Mouse (Mus musculus) testis, postnatal 14 days (tissue): Measurements from ENCODE around the gene Apbb2.
A peak's percentile ranks its signal among the peaks of the same experiment; 100 is the strongest.

Experiments
- DNase-seq: peaks from one replicate; pipeline ENCODE4 v3.0.0; 2021; ENCODE audit warnings: low spot score

The Apbb2 gene

DNA sequence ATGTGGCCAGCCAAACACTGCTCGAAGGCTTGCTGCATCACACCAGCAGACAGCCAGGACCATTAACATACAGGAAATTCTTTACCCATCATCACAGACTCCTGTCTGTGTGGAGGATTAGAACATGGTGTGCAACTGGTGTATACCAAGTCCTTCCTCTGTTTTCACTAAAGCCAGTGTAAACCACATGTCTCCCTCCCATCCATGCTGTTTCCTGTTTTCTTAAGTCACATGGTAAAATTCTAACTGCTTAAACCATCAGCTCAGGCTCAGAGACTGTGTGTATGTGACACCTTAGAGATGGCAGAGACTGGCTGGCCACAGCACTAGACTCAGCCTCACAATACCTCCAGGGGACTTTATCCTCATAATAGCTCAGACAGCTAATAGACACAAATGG lies 236.5 kb downstream of the Apbb2 start:
- no peak for DNase-seq

DNA sequence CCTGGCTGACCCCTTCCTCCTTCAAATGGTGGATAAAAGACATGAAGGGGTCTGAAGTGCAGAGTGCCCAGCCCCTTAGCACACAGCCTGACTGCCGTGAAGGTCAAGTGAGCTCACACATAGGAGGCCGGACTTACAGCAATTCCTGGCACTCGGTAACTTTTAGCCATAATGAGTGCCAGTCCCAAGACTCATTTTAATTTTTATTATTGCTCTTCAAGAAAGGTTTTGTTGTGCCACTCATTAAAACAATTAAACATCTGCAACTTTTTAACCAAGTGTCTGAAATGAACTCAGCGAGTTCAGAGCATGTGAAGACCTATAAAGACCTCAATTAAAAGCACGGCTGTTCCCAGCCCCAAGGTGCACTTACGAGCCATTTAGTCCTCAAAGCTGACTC lies 239.6 kb downstream of the Apbb2 start:
- no peak for DNase-seq

DNA sequence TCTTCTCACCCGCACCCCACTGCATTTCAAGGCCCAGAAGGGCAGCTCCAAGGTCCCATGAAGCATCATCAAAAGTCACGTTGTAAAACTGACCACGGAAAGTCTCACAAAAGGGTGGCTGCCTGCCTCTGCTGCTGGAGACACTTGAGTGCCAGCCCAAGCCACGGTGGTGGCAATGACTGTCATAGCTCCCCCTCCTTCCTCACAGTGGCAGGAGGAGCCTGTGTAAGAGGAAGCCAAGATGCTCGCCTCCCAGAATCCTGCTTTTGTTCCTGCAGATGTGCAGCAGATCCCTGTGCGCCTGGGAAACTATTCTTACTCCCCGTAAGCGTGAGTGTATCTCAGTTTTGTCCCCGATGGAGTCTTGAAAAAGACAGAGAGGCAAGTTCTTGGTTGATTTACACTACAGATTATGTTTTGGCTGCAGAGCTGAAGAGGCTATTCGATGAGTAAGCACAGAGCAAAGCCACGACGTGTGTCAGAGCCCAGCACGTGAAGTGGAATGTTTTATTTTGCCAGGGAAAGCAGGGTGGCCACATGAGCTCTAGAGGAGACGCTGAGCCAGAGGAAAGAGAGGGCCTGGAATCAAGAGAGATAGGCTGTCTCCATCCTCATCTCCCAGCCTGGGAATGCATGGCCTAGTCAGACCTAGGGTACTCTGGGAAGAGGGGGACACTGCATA lies 241.9 kb downstream of the Apbb2 start:
- DNase-seq = no peak

DNA sequence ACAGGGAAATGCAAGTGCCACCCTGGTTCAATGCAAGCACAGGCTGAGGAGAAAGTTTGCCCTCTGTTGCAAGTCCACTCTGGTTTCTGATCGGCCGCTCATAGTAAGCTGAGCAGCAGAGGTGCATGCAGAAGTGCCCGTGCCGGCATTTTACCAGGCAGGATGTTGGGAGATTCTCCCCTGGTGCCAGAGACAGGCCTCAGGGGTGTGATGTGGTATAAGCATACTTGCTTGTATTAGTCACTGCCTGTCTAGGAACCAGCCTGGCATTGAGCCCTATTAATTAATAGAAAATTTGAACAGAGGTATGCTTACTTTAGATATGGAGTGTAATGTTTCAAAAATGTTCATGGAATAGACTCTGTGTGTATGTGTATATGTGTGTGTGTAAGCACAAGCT lies 244.2 kb downstream of the Apbb2 start:
- DNase-seq = no peak

DNA sequence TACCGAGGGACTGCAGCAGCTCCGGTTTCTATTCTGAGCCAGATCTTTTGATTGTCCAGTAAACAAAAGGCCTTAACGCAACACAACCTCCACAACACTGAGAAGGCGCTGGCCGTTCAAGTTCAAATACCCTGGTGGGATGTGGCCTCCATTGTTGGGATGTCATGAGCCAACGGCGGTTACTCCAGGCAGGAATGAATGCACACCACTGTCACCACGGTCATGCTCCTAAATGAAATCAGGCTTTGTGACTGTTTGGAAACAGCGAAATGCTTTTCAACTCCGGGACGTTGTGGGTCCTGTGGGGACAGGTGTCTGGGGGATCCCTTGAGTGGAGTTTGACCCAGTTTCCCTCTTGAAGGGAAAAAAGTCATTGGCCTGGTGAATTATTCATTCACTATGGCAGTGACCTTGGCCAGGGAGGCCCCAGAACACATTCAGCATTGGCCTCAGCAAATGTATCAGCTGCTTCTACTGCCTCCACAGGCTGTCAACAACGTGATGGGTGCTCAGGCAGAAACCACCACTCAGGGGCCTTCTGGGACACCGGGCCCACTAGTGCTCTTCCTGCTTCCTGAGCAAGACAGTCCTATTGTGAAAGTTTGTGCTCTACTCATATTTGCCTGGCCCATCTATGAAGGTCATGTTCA lies 244.9 kb downstream of the Apbb2 start:
- DNase-seq = no peak

DNA sequence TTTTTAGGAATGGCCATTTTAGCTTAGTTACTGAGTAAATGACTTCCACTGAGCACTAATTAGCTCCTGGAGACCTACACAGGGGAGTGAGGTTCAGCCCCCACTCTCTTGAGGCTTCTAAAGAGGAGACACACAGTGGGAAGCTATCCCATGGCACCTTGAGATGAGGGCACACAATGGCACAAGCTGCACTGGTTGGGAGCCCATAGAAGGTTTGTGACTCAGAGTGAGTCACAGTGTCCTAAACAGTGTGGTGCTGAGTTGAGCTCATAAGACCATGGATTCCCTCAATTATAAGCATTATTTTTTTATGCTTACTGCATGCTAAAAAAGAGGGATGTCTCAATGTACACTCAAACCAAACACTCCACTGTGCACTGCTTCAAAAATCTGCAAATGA lies 247.5 kb downstream of the Apbb2 start:
- DNase-seq = no peak

DNA sequence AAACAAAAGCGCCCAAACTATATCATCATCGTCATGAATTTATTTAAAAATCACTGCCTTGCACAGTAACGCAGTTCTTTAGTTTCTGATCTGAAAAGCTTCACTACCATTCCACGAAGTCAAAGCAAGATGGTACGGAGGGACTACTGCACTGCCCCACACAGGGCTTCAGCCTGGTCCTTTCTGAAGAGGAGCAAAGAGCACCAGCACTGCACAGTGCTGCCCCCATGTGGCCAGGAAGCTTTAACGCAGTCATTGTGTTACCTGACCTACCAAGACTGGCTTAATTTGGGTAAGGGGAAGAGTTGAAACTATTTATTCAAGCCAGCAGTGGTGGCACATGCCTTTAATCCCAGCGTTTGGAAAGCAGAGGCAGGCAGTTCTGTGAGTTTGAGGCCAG lies 249.6 kb downstream of the Apbb2 start:
- DNase-seq = no peak

DNA sequence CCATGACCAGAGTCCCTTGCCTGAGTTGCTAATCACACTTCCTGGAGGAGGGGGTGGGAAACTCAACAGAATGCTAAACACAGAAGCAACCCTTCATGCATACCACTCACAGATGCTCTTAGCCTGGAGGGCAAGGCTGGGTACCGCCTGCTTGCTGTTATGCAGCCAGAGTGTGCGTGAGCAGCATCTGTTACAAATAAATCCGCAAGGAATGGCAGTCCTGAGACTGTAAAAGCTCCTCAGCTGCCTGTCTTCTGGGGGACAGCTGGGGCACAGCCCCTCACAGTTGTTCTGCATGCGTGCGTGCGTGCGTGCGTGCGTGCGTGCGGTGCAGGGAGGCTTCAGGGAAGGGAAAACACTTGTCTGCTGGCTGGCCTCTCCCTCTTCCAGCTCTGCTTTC lies 250.9 kb downstream of the Apbb2 start:
- no peak for DNase-seq

DNA sequence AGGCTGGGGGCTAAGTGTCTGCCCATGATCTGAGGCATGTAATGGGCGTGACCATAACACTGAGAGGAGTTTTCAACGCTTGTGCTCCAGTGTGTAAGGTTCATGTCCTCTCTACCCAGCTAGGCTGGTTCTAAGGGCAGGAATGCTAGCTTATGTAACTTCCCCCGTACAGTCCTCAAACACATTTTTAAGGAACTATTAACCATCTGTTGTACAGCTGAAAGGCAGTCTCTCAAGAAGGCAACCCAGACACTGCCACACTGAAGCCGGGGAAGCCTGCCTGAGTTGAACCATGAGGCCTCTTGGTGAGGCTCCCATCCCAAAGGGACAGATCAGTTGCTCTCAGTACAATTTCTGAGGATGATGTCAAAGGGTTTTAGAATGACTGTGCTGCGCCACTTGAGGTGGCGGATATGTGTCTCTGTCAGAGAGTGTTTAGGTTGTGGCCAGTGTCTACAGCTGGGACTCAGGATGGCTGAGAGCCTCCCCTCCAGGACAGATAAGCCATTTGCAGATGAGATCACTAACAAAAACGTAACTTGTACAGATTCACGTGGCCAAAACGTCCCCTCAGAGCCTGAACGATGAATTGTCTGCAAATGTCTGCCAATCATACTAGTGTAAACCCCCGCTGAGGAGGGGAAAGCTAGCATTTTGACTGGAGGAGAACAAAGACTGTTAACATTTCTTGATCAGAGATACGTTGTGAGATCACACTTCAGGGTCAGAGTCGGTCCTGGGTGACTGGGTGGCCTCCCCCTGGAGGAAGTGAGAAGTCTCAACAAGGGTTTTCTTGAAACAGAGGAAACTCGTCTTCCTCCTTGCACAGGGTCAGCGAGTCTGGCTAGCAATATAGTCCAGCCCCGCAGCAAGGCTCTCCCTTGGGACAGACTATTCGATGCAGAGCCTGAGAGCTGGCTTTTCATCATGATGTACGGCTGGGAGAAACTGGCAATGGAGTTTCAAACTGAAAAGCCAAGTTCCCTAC lies 255.0 kb downstream of the Apbb2 start:
- no peak for DNase-seq

DNA sequence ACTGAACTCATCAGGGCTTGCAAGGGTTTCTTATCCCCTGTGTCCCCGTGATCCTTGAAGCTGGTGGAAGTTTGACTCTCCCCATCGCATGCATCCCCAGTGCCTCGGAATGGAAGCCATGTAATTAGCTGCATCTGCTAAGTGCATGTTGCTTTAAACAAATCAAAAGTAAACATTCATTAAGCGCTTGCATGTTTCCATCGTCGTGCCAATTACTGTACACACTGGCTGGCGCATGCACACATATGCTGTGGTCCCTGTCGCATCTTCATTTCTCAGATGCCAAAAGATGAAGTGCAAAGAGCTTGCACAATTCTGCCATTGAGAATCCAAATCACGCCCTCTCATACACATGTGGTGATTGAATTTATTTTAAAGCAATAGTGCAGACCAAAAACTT lies 257.8 kb downstream of the Apbb2 start:
- DNase-seq = no peak

DNA sequence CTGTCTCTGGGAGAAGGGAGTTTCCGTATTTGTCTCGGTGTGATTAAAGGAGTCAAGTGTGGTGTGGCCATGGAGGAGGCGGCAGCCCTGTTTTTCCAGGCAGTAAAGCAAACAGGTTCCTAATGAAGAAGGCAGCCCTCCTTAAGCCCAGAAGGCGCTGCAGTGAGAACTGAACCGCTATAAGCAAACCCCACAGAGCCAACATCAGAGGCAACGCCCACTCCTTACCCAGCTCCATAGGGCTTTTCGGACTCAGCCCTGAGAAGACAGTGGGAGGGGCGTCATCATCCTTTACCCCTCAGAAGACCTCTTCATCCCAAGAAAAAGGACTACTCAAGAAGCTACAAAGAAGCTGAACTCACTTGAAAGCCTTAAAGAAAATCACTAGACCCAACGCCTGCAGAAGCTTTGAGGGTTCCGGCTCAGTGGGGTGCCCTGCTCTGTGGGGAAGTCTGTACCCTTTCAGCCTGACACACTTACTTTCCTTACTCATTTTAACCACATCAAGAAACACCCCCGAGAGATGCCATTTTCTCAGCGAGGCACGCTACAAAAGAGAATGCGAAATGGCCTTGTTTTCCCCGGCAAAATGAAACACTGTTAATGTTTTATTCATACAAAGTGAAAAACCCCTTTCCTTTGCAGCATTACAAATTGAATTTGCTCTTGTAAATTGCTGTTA lies 258.7 kb downstream of the Apbb2 start:
- DNase-seq = no peak

DNA sequence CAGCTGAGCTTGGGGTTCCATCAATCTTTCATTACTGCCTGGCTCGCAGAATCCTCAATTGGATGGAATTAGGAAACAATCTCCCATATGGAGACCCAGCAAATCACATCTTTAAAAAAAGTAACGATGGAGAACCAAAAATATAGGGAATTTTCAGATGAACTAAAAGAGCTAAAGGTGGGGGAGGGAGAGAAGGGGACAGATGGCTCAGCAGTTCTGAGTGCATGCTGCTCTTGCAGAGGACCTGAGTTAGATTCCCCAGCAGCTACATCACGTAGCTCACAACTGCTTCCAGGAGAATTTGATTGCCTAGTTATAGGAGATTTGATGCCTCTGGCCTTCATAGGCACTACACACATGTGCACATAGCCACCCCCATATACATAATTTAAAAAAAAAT lies 263.4 kb downstream of the Apbb2 start:
- DNase-seq = no peak

DNA sequence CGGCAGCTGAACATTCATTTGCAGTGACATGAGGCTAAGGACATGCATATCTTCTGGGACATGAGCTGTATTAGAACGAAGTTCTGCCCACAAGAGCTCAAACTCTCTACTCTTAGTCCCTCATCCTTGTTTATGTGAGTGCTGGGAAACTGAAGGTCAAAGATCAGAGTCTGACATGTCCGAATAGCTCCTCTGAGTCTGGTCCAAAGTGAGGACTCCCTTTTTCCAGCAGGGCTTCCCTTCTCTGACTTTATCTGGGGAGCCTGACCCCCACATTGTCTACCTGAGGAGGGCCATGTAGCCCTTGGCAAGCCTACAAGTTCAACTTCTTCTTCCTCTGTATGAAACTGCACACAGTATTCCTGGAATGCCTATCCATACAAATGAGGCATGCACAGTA lies 264.7 kb downstream of the Apbb2 start:
- no peak for DNase-seq

DNA sequence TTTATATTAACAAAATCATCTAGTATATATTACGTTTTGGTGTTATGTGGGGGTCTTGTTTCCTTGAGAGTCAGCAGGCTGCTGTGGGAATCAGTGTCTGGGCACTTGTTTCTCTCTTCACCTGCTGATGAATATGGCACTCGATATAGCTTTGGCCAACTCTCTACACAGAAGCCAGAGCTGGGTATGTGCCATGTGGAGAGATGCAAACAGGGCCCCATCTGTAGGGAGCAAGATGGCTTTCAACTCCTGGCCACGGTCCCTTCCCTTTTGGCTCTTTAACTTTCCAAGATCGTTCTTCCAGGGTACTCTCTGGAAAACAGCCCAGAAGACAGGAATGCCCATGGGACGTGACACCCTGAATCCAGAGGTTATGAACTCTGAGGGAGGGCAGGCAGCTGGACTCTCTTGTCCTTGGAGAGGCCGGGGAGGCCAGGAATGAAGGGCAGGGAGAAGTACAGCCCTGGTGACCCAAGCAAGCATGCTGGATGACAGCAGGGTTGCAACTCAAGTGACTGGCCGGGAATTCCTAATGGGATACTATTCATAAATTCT lies 266.7 kb downstream of the Apbb2 start:
- DNase-seq = no peak

DNA sequence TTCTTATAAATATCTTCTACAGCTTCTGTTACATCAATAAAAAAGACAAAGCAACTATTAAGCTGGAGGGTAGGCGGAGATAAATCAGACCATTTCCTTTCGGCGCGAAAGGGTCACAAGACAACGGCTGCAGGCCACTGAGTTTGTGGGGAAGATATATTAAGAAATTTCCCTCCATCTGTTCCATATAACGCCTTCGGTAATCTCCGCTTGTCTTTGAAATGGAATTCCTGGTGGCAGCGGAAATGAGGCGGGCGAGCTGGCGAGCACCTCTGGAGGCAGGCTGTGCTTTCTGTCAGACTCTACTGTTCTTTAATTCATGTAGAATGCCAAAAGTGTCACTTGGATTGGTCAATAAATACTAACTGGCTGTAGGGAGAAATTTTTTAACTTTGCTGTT lies 267.5 kb downstream of the Apbb2 start:
- DNase-seq = no peak

DNA sequence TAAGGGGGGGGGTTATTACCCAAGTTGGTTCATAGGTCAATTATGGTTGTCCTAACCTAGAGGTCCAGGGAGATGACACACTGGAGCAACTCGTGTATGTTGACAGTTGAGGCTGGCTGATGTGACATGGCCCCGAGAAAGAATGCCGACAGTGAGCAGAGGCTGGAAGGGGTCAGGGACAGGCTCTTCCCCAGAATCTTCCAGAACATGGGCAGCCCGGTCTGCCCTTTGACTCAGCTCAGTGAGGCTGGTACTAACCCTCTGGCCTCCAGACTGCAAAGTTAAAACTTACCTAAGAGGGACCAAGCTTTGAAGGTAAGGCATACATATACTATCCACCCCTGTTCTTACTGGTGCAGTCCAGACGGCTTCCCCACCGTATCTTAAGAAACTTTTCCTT lies 268.0 kb downstream of the Apbb2 start:
- no peak for DNase-seq

DNA sequence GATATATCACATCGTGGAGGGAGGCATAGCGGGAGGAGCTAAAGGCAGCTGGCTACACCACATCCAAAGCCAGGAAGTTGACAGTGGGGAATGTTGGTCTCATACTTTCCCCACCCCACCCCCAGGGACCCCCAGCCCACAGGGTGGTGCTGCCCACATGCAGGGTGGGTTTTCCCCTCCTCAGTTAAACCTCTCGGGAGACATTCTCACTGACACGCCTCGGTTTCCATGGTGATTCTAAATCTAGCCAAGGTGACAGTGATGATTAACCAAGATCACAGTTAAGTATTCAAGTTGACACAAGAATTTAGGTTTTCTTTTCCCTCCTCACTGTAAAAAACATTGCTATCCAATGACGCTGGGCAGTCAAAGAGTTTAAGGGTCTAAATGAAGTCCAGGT lies 270.2 kb downstream of the Apbb2 start:
- DNase-seq = no peak

DNA sequence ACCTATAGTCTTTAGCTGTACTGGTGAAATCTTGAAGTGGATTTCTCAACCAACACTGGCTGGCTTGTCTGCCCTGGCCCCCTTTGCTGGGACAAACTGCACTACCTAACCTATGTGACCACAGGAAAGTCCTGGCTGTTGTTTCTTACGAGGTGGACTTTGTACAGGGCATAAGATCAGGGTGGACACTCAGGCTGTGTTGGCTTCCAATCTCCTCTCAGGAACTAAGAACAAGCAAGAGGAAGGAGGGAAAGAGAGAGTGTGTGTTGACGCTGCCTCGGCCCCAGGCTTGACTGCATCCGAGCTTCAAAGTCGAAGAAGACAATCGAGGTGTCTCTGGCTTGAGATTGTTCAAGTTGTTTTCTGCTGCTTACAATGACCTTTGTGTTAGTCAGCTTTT lies 271.8 kb downstream of the Apbb2 start:
- DNase-seq = no peak

DNA sequence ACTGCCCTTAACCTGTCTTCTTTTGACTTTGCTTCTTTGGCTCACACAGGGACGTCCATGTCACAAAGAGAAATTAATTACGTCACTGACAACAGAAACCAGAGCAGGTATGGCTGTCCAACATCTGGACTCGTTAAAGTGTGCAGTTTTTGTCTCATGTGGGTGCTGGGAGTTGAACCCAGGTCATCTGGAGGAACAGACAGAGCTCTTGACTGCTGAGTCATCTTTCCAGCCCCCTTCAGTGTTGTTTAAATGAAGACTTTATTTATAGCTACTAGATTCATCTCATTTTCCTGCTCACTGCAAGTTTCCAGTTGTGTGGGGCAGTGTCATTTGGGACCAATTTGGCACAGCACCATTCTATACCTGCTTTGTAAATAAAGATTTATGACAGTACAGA lies 273.4 kb downstream of the Apbb2 start:
- DNase-seq = no peak

DNA sequence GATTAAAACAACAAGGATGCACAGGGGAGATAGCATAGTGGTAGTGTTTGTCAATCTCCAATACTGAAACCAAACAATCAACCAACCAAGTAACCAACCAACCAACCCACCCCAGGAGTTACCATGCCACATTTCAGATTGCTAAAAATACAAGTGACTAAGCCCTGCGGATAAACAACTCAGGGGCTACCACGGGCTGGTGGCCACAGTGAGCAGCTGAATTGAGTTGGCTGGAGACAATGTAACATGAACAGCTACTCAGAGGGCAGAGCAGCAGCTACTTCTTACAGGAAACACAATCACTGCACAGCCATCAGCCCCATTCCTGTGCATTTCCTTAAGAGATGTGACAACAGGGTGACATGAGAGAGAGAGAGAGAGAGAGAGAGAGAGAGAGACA lies 274.4 kb downstream of the Apbb2 start:
- DNase-seq = peak; percentile 49

DNA sequence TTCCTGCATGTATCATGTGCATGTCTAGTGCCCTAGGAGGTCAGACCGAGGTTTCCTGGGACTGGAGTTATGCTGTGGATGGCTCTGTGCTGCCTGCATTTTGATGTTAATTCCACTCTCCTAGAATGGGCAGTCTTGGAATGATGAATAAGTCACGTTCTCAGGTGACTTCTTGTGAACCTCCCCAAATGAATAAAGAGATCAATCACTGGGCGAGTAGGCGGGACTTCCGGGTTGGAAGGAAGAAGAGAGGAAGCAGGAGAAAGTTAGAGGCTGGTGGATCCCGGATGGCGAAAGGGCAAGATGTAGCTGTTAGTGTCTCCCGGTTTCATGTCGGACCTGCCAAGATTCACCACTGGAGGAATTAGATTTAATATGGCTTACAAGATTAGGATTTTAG lies 276.3 kb downstream of the Apbb2 start:
- DNase-seq = no peak

DNA sequence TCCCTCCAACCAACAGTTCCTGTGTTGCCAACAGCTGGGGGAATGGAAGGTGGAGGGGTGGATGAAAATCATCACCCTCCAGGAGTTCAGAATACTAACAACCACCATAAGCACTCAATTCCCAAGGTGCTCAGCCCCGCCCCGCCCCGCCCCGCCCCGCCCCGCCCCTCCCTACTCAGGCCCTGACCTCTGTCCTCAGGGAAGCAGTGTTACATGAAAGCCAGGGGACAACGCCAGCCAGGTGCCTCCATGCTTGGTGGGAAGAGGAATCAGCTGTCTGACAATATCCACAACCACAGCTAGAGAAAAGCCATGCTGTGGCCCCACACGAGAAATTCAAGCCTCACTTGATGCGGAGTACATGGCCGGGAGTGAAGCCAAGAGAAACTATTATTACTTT lies 276.7 kb downstream of the Apbb2 start:
- no peak for DNase-seq
